Mouse (Mus musculus) lung, postnatal 36 days (tissue): ENCODE measurements around the gene Siglecf.

ENCODE experiments used
- DNase-seq: peaks from one replicate; pipeline ENCODE4 v3.0.0; 2022; ENCODE audit warnings: mixed read lengths

Gene Siglecf

GRCm38 (mm10) chr7:43378226-43378625, 27.1 kb downstream of the Siglecf start:
- peak; percentile 62 for DNase-seq

GRCm38 (mm10) chr7:43392349-43393121, 41.4 kb downstream of the Siglecf start:
- DNase-seq: peak; percentile 50

GRCm38 (mm10) chr7:43399501-43399900, 48.4 kb downstream of the Siglecf start:
- DNase-seq: no peak

- no peak for DNase-seq
Measured at GRCm38 (mm10) chr7:43402718-43403117, 51.6 kb downstream of the Siglecf start.

- no peak for DNase-seq
Measured at GRCm38 (mm10) chr7:43407573-43407972, 56.4 kb downstream of the Siglecf start.

- no peak for DNase-seq
Measured at GRCm38 (mm10) chr7:43408131-43408553, 57.0 kb downstream of the Siglecf start, which contains the start of gene Siglecg. TSS of gene Siglecg (plus strand) at chr7:43408204.

- DNase-seq: no peak
Measured at GRCm38 (mm10) chr7:43409084-43409483, 57.9 kb downstream of the Siglecf start.
